Mouse (Mus musculus) lung, adult 2 months (tissue): ENCODE results near the gene Mus81. TPM values are rescaled to one million over a fixed set of nuclear protein-coding genes. Genes with fewer than 3 reads are reported as not detected.

ENCODE experiments used
- DNase-seq: peaks from one replicate; pipeline ENCODE4 v3.0.0; 2022
- H3K4me1 ChIP-seq: fragments of 200-500 bp; 2 replicates; pipeline ENCODE4 v1.6.1; 2011; ENCODE audit warnings: low read length; ENCODE audit not compliant: control insufficient read depth, insufficient read depth
- H3K4me3 ChIP-seq: fragments of 200-500 bp; replicated peaks from 2 replicates; pipeline ENCODE3; 2011; ENCODE audit warnings: low read depth, mild to moderate bottlenecking, control low read depth, low read length; ENCODE audit errors: extremely low read depth
- CTCF ChIP-seq: fragments of 200-500 bp; IDR thresholded peaks from 2 replicates; pipeline ENCODE4 v1.5.1; 2011; ENCODE audit warnings: mild to moderate bottlenecking, low read length, control low read depth; ENCODE audit not compliant: insufficient read depth
- POLR2A ChIP-seq: fragments of 200-500 bp; IDR thresholded peaks from 2 replicates; pipeline ENCODE4 v1.6.1; 2011; ENCODE audit warnings: low read depth, mild to moderate bottlenecking, control low read depth, low read length, borderline replicate concordance; ENCODE audit errors: extremely low read depth
- WGBS: fragments of 180-500 bp; shearing (Covaris S2); methylation state at CpG from one replicate; pipeline ENCODE4 v1.1.7; 2018; 5-methylcytosine and 5-hydroxymethylcytosine counted together
- polyA plus RNA-seq: library from polyadenylated mRNA; depleted of rRNA; stranded (reverse); fragments of >200 nt; gene quantifications from 2 replicates; pipeline ENCODE4 v1.2.3, GENCODE M21; 2012

Gene Mus81
- polyA plus RNA-seq, 1 experiment = 53.0 TPM

GRCm38 (mm10) chr19:5485371-5485770, 2.8 kb downstream of the Mus81 start:
- H3K4me1 ChIP-seq = peaks cover 5% of the 10 kb centered on the region; the same call in 1 of the 2 replicates
- no peak for TF ChIP-seq POLR2A
- TF ChIP-seq CTCF = no peak
- H3K4me3 ChIP-seq = no peak overlapping the region
- DNase-seq = no peak
- 62% methylated on average over 8 of the region's 8 CpGs for WGBS

DNA sequence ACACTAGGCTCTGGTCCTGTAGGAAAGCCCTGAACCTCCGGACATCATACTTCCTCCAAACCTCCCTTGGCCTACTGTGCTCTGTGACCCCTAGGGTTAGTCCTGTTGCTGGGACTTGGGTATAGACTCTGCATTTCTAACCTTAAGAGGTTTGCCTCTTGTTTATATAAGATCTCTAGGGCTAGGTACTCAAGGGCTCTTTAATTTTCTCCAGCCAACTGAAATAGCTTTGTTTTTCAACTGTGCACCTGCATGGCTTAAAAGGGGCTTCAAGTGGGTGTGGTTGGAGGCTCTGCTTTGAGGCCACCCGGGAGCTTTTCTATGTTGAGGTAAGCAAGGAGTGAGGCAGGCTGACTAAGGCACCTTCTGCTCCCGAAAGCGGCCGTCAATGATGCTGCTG, 3.7 kb downstream of the Mus81 start:
- no peak overlapping the region for H3K4me3 ChIP-seq
- WGBS = 77% methylated on average over 5 of the region's 5 CpGs
- peaks cover 5% of the 10 kb centered on the region; the same call in 1 of the 2 replicates for H3K4me1 ChIP-seq
- no peak for DNase-seq
- TF ChIP-seq POLR2A = no peak

DNA sequence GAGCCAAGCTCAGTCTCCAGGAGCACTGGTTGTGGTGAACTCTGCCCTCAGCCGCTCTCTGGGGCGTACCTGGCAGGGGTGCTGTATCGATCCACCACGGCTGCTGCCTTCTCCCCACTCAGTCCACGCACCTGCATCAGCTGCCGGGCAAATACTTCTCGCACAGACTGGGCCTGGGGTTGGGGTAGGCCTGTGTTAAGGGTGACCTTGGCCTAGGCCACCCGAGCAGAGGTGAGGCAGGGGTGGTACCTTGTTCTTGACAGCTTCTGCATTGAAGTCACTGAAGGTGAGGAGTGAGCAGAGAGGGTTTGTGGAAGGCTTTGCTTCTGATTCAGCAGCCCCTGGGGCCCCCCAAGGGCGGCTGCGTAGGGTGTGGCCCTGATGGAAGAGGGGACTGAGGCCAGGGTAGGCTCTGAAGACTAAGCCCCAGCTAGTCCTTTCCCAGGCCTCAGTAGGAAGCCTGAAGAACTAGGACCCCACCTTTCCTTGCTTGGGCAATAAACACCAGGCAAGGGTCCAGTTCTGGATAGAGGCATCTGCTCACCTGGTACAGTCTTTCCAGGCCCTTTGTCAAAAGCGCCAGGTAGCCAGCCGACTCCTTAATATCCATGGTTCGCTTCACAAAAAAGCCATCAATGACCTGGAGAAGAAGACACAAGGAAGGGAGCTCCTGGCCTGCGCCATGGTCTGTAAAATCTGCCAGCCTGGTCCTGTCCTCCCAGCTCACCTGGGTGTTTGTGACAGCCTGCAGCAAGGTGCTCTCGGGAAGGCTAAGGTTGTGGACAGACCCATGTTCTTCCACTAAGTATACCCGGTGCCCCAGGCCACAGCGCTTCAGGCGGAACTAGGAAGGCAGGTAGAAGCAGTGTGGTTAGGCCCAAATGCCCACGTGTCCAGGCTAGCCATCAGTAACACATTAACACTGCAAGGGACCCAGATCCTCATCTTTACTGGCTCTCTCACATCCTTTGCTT, 4.5 kb downstream of the Mus81 start:
- H3K4me1 ChIP-seq = peaks cover 5% of the 10 kb centered on the region; the same call in 1 of the 2 replicates
- no peak for DNase-seq
- TF ChIP-seq POLR2A (no peak), CTCF (no peak)
- 85% methylated on average over 19 of the region's 19 CpGs for WGBS
- no peak overlapping the region for H3K4me3 ChIP-seq

- TF ChIP-seq CTCF = no peak
- TF ChIP-seq POLR2A = no peak
- 91% methylated on average over 10 of the region's 10 CpGs for WGBS
- Histone ChIP-seq H3K4me3 (no peak overlapping the region), H3K4me1 (no peaks in the 10 kb centered on the region)
- no peak for DNase-seq
Measured at GRCm38 (mm10) chr19:5481398-5481797, 6.8 kb downstream of the Mus81 start.

- TF ChIP-seq POLR2A (no peak), CTCF (no peak)
- DNase-seq = no peak
- WGBS = 85% methylated on average over 10 of the region's 10 CpGs
Measured at GRCm38 (mm10) chr19:5480016-5480415, 8.2 kb downstream of the Mus81 start.

DNA sequence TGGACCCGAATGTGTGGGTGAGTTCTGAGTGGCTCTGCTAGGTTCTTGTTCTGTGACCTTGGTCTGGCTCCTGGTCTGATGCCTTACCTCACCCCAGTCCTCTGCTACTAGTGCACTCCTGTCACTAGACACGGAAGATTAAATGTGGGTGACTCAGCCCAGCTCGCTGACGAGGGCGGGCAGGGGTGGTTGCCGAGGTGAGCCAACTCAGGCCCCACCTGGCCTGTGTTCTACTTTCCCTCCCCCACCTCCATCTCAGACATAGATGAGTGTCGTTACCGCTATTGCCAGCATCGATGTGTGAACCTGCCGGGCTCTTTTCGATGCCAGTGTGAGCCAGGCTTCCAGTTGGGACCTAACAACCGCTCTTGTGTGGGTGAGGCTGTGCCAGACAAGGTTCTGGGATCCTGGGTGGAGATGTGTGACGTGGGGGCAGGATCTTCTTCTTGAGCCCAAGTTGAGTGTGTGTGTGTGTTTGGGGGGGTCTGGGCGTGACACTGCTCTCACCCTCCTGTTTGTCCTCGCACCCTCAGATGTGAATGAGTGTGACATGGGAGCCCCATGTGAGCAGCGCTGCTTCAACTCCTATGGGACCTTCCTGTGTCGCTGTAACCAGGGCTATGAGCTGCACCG, 10.4 kb downstream of the Mus81 start:
- Histone ChIP-seq H3K4me1 (peaks cover 4% of the 10 kb centered on the region; the same call in 1 of the 2 replicates), H3K4me3 (no peak overlapping the region)
- WGBS = 87% methylated on average over 18 of the region's 18 CpGs
- DNase-seq = no peak
- TF ChIP-seq POLR2A (no peak), CTCF (no peak)

More at GRCm38 (mm10) chr19:5480016-5480415, 8.2 kb downstream of the Mus81 start:
- H3K4me1 ChIP-seq = no peaks in the 10 kb centered on the region
- H3K4me3 ChIP-seq = no peak overlapping the region

DNA sequence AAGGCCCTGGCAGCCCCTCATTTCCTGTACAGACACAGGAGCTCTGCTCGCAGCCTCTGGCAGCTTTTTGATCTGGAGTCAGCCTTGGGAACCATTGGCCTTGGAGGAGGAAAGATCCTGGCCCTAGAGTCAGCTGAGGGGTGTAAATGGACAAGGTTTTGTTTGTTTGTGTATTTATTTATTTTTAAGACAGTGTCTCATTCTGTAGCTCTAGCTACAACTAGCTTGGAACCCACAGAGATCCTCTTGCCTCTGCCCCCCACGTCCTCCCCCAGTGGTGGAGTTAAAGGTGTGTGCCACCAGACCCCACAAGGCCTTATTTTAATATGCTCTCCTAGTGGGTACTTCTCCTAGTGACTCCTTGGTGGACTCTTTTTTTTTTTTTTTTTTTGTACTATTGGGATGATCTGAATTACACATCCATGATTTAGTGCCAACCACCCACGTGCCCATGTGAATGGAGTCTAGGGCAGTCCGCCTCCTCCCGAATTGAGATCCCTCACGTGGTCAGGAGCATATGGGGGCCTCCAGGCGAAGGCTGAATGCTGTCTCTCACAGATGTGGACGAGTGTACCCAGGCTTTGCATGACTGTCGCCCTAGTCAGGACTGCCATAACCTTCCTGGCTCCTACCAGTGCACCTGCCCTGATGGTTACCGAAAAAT, 11.1 kb downstream of the Mus81 start:
- Histone ChIP-seq H3K4me3 (no peak overlapping the region), H3K4me1 (peaks cover 4% of the 10 kb centered on the region; the same call in 1 of the 2 replicates)
- no peak for TF ChIP-seq POLR2A
- TF ChIP-seq CTCF = no peak
- DNase-seq = no peak
- WGBS = 84% methylated on average over 10 of the region's 10 CpGs

DNA sequence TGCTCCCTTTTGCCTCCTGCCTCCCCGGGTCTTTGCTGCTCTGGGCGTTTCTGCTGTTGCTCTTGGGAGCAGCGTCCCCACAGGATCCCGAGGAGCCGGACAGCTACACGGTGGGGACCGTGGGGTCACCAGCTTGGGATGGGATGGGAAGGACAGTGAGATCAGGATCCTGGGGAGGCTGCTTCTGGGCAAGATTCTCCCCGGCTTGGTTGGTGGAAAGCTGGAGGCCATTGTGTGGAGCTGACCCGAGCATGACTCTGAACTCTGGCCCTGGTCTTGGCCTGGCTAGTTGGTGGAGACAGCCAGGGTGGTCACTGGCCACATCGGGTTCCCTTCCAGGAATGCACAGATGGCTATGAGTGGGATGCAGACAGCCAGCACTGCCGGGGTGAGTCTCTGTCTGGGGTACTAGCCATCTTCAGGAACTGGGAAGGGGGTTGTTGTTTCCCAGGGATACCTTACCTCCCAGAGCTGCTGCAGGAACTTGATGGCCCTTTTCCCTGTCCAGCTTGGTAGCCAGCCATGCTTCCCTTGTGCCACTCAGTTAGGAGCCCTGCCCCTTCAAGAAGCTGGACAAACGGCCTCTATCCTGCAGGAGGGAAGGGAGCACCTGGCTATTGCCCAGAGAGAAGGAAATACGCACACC, 13.0 kb downstream of the Mus81 start:
- WGBS = 29% methylated on average over 13 of the region's 13 CpGs
- DNase-seq = no peak

DNA sequence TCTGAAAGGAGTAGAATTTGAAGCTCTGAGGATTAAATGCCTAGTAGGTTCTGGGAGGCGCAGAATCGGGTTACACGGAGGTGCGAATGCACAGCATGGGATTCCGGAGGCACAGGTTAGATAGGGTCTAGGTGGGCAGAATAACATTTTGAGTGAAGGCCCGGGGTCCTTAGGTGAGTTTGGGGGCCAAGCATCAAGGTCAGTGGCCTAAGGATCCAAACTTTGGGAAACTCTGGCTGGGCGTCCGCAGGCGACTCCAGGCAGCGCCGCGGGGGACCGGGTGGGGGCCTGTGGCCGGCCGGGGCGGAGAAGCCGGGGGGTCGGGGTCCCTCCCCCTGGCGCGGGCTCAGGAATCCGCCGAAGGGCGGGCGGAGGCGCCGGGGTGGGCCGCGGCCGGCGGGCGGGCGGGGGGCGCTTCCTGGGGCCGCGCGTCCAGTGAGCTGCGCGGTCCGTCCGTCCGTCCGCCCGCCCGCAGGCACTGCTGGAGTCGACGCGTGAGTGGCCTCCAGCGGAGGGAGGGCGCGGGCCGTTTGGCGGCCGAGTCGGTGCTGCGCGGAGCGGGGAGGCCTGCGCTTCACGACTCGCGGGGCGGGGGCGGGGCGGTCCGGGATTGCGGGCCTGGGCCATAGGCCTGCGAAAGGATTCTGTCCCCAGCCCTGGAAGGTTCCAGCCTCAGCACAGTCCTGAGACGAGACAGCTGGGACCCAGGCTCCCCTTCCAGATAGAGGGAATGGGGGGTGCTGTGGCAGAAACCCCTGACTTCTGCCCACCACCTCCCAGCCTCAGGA, 13.7 kb downstream of the Mus81 start:
- Histone ChIP-seq H3K4me1 (peaks cover 4% of the 10 kb centered on the region; the same call in 1 of the 2 replicates), H3K4me3 (peak overlapping the region; percentile 63)
- TF ChIP-seq POLR2A (no peak), CTCF (no peak)
- DNase-seq = peak; percentile 47
- WGBS = under 1% methylated on average over 59 of the region's 68 CpGs

More for the DNA sequence above, 13.0 kb downstream of the Mus81 start:
- H3K4me3 ChIP-seq = peak overlapping the region; percentile 47
- TF ChIP-seq POLR2A (no peak), CTCF (no peak)
- H3K4me1 ChIP-seq = peaks cover 4% of the 10 kb centered on the region; the same call in 1 of the 2 replicates
